ENCODE assay signal across 9 mouse cellular contexts in genomic region chr7:101821571-101822501, GRCm38 (mm10). TPM values are rescaled to one million over a fixed set of nuclear protein-coding genes. Genes with fewer than 3 reads are reported as not detected.
DNase-seq lines count a peak whose midpoint lies in the region; ATAC-seq lines count a peak whose summit lies in the region.
"Had no signal": no experiment of that assay in that cellular context is flagged by ENCODE, and none has a peak within 500 bp of the region (broad histone marks: within the 10 kb centered on the region; RNA-seq: fewer than 3 reads in every experiment).

No protein-coding gene starts in this region.

- peaks cover 50% of the 10 kb centered on the region for H3K27me3 ChIP-seq in intestine, embryonic 15.5 days (replicated peaks)
- H3K27me3 ChIP-seq in liver, embryonic 15.5 days = peaks cover 76% of the 10 kb centered on the region

- WGBS in intestine, embryonic 15.5 days = under 1% methylated on average over 71 of the region's 71 CpGs
- WGBS in liver, embryonic 15.5 days (ENCODE audit: insufficient replicate concordance) = 1% methylated on average over 68 of the region's 71 CpGs

- H3K4me1 ChIP-seq in intestine, embryonic 15.5 days (replicated peaks) = peaks cover 26% of the 10 kb centered on the region
- H3K4me1 ChIP-seq in liver, embryonic 15.5 days (replicated peaks) = peaks cover 9% of the 10 kb centered on the region

- DNase-seq in cerebellum, postnatal 36 days = peak; percentile 19 to 22
- no peak for DNase-seq in cerebellum, adult 8-10 months
- peak; percentile 74 to 81 for DNase-seq in heart, adult 18-20 months
- DNase-seq in natural killer cell, adult 2 months (ENCODE audit: low spot score in 2 of 2) = peak; percentile 16 to 24
- DNase-seq in yolk sac, embryonic 10.5 days (ENCODE audit: low spot score) = peak; percentile 76

- peak overlapping the region; percentile 95 for H3K4me2 ChIP-seq in intestine, embryonic 15.5 days (replicated peaks)
- H3K4me2 ChIP-seq in liver, embryonic 15.5 days = peak overlapping the region; percentile 69

- ATAC-seq in common myeloid progenitor, adult 5-6 weeks (replicated peaks; ENCODE audit: low read depth, poor library complexity, severe bottlenecking) = peak; percentile 29
- ATAC-seq in intestine, embryonic 15.5 days = peak; percentile 69
- ATAC-seq in liver, embryonic 15.5 days (ENCODE audit: insufficient read depth) = no peak

- peaks cover 24% of the 10 kb centered on the region for H3K36me3 ChIP-seq in intestine, embryonic 15.5 days
- no peaks in the 10 kb centered on the region for H3K36me3 ChIP-seq in liver, embryonic 15.5 days (replicated peaks)

- no peaks in the 10 kb centered on the region for H3K9me3 ChIP-seq in intestine, embryonic 15.5 days
- no peaks in the 10 kb centered on the region for H3K9me3 ChIP-seq in liver, embryonic 15.5 days (replicated peaks)

- peak overlapping the region; percentile 58 for H3K9ac ChIP-seq in intestine, embryonic 15.5 days
- H3K9ac ChIP-seq in liver, embryonic 15.5 days = no peak overlapping the region

- peak overlapping the region; percentile 45 for H3K27ac ChIP-seq in intestine, embryonic 15.5 days
- H3K27ac ChIP-seq in liver, embryonic 15.5 days (replicated peaks) = no peak overlapping the region

- H3K4me3 ChIP-seq in intestine, embryonic 15.5 days (replicated peaks) = peak overlapping the region; percentile 48
- peak overlapping the region; percentile 48 for H3K4me3 ChIP-seq in liver, embryonic 15.5 days (replicated peaks)

RNA-seq across cellular contexts. Expression of gene Phox2a, which starts 3.7 kb away (rescaled TPM):
- total RNA-seq in common myeloid progenitor, adult 5-6 weeks (2017) = not detected in 2 replicates
- total RNA-seq in heart, adult 18-20 months (2021) = under 1 TPM; 0.18 to 0.27 TPM
- polyA plus RNA-seq in intestine, embryonic 15.5 days (2015; fragmentation: Nextera tagmentation; extraction: Ambion mirVana) = 3.4 and 4.2 TPM in 2 replicates
- not detected in 2 replicates for polyA plus RNA-seq in liver, embryonic 15.5 days (2015; fragmentation: Nextera tagmentation; extraction: Ambion mirVana)
- polyA plus RNA-seq: gonadal fat pad, adult 2 months had no signal

RNA-seq across cellular contexts. Expression of gene Inppl1, which starts 16.2 kb away (rescaled TPM):
- total RNA-seq in common myeloid progenitor, adult 5-6 weeks (2017) = 1.0 and 1.8 TPM in 2 replicates
- total RNA-seq in heart, adult 18-20 months (2021) = 100 to 1,000 TPM; 184 to 200 TPM
- polyA plus RNA-seq in intestine, embryonic 15.5 days (2015; fragmentation: Nextera tagmentation; extraction: Ambion mirVana) = 34.9 and 35.4 TPM in 2 replicates
- polyA plus RNA-seq in liver, embryonic 15.5 days (2015; fragmentation: Nextera tagmentation; extraction: Ambion mirVana) = 6.3 and 7.0 TPM in 2 replicates

RNA-seq across cellular contexts. Expression of gene Folr2, which starts 35.2 kb away (rescaled TPM):
- total RNA-seq in common myeloid progenitor, adult 5-6 weeks (2017) = not detected in 2 replicates
- 1 to 10 TPM; 5.0 to 7.5 TPM for total RNA-seq in heart, adult 18-20 months (2021)
- 2.3 and 2.9 TPM in 2 replicates for polyA plus RNA-seq in intestine, embryonic 15.5 days (2015; fragmentation: Nextera tagmentation; extraction: Ambion mirVana)
- polyA plus RNA-seq in liver, embryonic 15.5 days (2015; fragmentation: Nextera tagmentation; extraction: Ambion mirVana) = 6.1 and 7.7 TPM in 2 replicates

RNA-seq across cellular contexts. Expression of gene Anapc15, which starts 41.7 kb away (rescaled TPM):
- total RNA-seq in common myeloid progenitor, adult 5-6 weeks (2017) = 62.0 and 107 TPM in 2 replicates
- total RNA-seq in heart, adult 18-20 months (2021) = 10 to 100 TPM; 16.8 to 17.2 TPM
- polyA plus RNA-seq in intestine, embryonic 15.5 days (2015; fragmentation: Nextera tagmentation; extraction: Ambion mirVana) = 71.5 and 74.7 TPM in 2 replicates
- polyA plus RNA-seq in liver, embryonic 15.5 days (2015; fragmentation: Nextera tagmentation; extraction: Ambion mirVana) = 44.5 and 48.0 TPM in 2 replicates

RNA-seq across cellular contexts. Expression of gene Folr1, which starts 48.8 kb away (rescaled TPM):
- total RNA-seq in common myeloid progenitor, adult 5-6 weeks (2017) = not detected in 2 replicates
- not detected for total RNA-seq in heart, adult 18-20 months (2021)
- polyA plus RNA-seq in intestine, embryonic 15.5 days (2015; fragmentation: Nextera tagmentation; extraction: Ambion mirVana) = 121 and 149 TPM in 2 replicates
- polyA plus RNA-seq in liver, embryonic 15.5 days (2015; fragmentation: Nextera tagmentation; extraction: Ambion mirVana) = 0.24 and 0.62 TPM in 2 replicates

Comparison
In these comparisons a context has a peak if more than half of its experiments do, and no peak if none do; other contexts are left out.
1. RNA of gene Inppl1, which starts 16.2 kb away (total RNA-seq): 184 to 200 TPM in heart, adult 18-20 months; 1.0 to 1.8 TPM in common myeloid progenitor, adult 5-6 weeks; every median in the first group is over 10 times any median in the second.